Mouse (Mus musculus) c-Kit-positive CD71-positive TER-119-positive erythroid progenitor cells, embryonic 14.5 days (primary cell): ENCODE measurements around the gene Wrap73.
A peak's percentile ranks its signal among the peaks of the same experiment; 100 is the strongest.

ENCODE experiments used
- DNase-seq: peaks from one replicate; pipeline ENCODE4 v3.0.0-alpha.2; 2013; ENCODE audit warnings: low spot score

Wrap73 gene

DNA sequence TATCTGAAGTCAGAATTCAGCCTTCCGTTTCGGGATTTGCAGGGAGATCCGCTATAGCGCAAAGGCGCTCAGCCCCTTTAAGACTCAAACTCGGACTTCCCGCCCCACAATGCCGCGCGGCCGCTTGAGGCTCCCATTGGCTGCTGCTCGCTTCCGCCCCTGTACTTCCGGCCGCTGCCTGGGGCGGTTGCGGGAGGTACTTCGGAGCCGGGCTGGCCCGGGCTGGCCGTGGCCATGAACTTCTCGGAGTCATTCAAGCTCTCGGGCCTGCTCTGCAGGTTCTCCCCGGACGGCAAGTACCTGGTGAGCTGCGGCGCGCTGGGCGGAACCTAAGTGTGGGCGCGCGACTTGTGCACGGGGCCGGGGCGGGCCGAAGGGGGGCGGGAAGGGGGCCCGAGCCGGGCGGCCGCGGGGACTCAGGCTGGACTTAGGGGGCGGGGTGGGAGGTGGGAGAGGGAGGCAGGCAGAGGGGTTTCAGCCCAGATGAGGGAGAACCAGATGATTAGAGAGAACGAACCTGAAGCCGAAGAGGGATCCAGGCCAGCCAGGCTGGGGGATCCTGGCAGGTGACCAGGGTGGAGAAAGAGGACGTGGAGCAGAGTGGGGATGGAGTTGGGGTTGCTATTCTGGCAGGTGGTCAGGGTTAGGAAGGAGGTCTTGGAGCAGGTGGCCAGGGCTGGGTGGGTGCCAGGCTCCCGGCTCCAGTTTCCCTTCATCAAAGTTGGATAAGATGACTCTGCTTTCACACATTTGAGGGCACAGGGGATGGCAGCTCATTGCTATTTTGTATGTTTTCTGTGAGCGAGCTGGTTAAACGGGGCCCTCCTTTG, at the start of gene Wrap73:
Wrap73 (plus strand) TSS at position 162 of the 830 bp plus-strand sequence.
- DNase-seq = peak; percentile 85

GRCm38 (mm10) chr4:154093210-154093609, 49.0 kb upstream of the Wrap73 start:
- DNase-seq = peak; percentile 45

- no peak for DNase-seq
These were observed 46.1 kb upstream of the Wrap73 start for GRCm38 (mm10) chr4:154096111-154096510.

- DNase-seq = no peak
These were observed 42.8 kb upstream of the Wrap73 start for GRCm38 (mm10) chr4:154099361-154099760.

GRCm38 (mm10) chr4:154103386-154103785, 38.8 kb upstream of the Wrap73 start:
- DNase-seq = no peak

GRCm38 (mm10) chr4:154103912-154104311, 38.3 kb upstream of the Wrap73 start:
- DNase-seq = no peak

GRCm38 (mm10) chr4:154105381-154106001, 36.7 kb upstream of the Wrap73 start:
- peak; percentile 74 for DNase-seq

GRCm38 (mm10) chr4:154106497-154107061, 35.6 kb upstream of the Wrap73 start:
- DNase-seq = no peak

GRCm38 (mm10) chr4:154109216-154109849, 32.8 kb upstream of the Wrap73 start:
- DNase-seq = no peak

DNA sequence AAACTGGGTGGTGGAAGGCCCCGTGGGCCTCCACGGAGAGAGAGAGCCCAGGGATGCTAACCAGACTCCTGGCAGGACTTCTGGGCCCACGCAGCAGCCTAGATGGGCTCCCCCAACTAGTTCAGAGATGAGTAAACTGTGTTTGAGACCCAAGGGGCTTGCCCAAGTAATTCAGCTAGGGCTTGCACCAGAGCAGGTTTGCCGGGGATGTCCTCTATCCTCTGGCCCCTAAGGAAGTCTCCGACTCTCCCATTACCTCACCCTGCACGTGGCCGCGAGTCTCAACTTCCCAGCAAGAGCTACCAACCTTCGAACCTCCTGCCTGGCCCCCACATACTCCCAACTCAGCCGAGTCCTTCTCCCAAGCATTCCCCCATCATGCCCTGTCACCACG, 32.3 kb upstream of the Wrap73 start:
- no peak for DNase-seq

DNA sequence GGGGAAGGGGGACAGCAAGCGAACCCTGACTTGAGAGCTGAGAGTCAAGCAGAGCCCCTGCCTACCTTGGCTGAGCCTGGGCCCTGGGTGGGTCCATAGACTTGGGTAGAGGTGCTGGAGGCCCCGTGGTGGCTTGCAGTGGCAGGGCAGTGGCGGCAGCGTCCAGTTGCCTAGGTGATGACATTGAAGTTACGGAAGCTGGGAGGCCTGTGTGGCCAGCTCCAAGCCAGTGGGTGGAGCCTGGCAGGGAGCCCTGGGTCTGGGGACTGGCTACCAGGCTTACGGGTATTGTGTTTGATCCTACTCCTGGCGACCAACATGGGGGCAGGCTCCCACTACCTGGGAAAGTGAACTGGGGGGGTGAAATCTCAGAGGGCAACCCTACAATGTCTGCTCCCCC, 25.8 kb upstream of the Wrap73 start:
- DNase-seq = no peak

DNA sequence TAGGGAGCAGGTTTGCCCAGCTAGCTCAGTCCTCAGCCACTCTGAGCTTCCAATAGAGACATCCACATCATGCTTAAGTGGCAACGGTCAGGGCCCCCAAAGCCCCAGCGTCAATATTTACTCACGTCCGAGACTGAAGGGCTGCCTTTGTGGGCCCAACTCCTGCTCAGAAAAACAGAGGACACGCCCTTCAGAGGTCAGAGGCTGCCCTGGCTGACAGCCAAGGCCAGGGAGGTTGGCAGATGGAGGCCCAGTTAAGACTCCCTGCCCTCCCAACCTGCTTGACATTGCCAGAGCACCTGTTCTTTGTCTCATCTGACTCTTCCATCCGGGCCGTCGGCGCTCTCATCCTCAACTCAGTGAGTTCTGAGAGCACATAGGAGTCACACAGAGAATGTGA, 23.4 kb upstream of the Wrap73 start:
- DNase-seq = peak; percentile 56

DNA sequence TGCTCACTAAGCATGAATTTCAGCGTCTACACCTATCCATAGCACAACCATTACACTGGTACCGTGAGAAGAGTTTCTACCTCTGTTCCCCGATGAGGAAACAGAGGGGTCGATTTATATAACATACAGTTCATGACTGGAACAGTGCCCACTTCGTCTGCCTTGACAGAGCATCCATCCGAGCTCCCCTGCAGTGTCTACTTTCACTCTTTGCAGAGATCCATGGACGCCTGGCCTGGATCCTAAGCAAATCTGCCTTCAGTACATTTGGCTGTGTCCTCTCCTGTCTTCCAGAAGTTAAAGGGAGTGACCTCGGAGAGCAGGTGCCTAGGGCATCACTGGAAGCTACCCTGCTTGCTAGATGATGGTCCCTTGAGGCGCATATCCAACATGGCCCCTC, 23.0 kb upstream of the Wrap73 start:
- DNase-seq = no peak

- peak; percentile 72 for DNase-seq
These were observed 20.4 kb upstream of the Wrap73 start for GRCm38 (mm10) chr4:154121800-154122199.

- DNase-seq = no peak
These were observed 19.8 kb upstream of the Wrap73 start for GRCm38 (mm10) chr4:154122374-154122773.

GRCm38 (mm10) chr4:154123553-154123952, 18.6 kb upstream of the Wrap73 start:
- no peak for DNase-seq

GRCm38 (mm10) chr4:154125202-154125601, 17.0 kb upstream of the Wrap73 start:
- DNase-seq = no peak

GRCm38 (mm10) chr4:154127273-154127672, 14.9 kb upstream of the Wrap73 start:
- DNase-seq = no peak

GRCm38 (mm10) chr4:154129950-154130349, 12.2 kb upstream of the Wrap73 start:
- no peak for DNase-seq

DNA sequence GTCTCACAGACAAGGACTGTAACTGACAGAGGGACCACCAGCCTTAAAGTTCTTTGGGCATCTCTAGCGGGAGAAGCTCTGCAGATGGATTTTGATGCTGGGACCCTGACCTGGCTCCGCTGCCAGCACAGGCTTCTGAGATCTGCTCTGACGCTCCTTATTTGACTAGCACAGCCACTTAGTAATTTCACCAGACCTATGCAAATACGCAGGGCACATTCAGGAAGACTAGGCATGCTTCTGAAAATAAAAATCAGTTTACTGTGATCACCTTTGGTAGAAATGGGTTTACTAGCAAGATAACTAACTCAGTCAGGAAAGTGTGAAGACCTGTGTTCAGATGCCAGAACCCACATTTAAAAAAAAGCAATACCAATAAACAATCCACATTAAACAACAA, 10.3 kb upstream of the Wrap73 start:
- DNase-seq = no peak

DNA sequence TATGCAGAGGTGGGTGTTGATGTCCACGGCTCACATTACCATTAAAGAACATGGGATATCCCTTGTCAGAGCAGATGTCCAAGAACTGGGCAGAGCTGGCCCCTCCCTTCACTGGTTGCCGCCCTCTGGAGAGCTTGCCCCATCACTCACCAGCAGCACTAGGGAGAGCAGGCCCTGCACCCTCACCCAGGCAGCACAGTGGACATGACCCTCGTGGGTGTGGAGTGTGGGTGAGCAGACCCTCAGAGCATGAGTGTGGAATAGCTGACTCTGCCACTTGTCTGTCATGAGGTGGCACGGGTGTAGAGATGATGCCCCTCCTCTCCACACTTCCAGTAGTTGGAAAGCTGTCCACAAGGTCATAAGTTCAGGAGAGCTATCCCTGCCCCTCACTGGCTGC, 7.4 kb upstream of the Wrap73 start:
- no peak for DNase-seq

DNA sequence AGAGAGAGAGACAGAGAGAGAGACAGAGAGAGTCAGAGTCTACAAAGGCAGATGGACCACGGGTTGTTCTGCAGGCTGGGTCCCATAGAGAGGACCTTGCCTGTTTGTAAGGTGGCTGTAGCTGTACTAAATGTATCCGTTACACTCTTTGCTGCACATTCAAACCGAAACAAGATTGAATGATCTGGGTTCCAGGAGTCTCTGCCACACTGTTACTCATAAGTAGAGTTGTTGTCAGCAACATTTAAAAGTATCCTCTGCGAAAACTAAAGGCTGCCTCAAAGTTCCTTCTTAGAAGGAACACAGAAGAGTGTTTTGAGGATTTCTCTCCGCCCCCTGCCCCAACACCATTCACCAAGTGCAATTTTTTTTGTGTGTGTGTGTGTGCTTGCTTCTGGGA, 5.0 kb upstream of the Wrap73 start:
- DNase-seq = no peak

DNA sequence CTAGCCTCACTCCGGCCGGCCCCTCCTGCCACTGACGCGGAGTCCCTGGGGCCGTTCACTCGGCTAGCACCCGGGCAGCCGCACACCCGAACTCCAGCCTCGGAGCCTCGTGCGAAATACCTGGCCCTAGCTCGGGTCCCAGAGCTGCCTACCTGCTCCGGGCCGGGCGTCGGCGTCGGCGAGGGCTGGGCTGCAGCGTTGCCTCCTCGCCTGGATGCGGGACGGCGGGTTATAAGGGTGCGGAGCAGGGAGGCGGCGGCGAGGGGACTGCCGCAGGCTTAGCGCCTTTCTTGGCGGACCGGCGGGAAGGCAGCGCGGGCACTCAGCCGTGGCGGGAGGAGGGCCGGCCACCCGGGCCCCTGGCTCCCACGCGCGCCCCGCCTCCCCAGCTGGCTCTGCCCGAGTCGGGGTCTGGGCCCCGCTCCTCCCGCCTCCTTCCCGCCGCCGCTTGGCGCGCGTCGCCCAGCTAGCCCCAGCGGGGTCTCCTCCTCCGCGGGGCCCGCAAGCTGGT, 2.4 kb upstream of the Wrap73 start:
- DNase-seq = no peak
